Mouse (Mus musculus) forebrain, embryonic 13.5 days (tissue): ENCODE measurements at regions not wholly inside any gene's neighbourhood (a gene's known extent, or its start where the extent isn't known, plus 50 kb on each side); places are given as distances from the start of the nearest gene placed in this dataset.
A peak's percentile ranks its signal among the peaks of the same experiment; 100 is the strongest.

ENCODE experiments used
- ATAC-seq: fragments of 200-750 bp; cut with Nextera tagmentation; 2 replicates; pipeline ENCODE4 v1.8.0; 2017
- H3K27ac ChIP-seq: fragments of 300-500 bp; sonication (generic); 2 replicates; pipeline ENCODE4 v1.5.1; 2015; ENCODE audit warnings: inconsistent platforms, mild to moderate bottlenecking, moderate library complexity
- H3K27me3 ChIP-seq: fragments of 300-500 bp; sonication (generic); 2 replicates; pipeline ENCODE4 v1.6.1; 2015; ENCODE audit warnings: mild to moderate bottlenecking, inconsistent platforms
- H3K36me3 ChIP-seq: fragments of 300-500 bp; sonication (generic); 2 replicates; pipeline ENCODE4 v1.6.1; 2015; ENCODE audit warnings: mild to moderate bottlenecking, inconsistent platforms; ENCODE audit not compliant: poor library complexity, severe bottlenecking
- H3K4me1 ChIP-seq: fragments of 300-500 bp; sonication (generic); 2 replicates; pipeline ENCODE4 v1.6.1; 2015; ENCODE audit warnings: inconsistent platforms
- H3K4me2 ChIP-seq: fragments of 300-500 bp; sonication (generic); 2 replicates; pipeline ENCODE4 v1.6.1; 2015; ENCODE audit warnings: inconsistent platforms, mild to moderate bottlenecking, moderate library complexity
- H3K4me3 ChIP-seq: fragments of 300-500 bp; sonication (generic); 2 replicates; pipeline ENCODE4 v1.5.1; 2015; ENCODE audit warnings: mild to moderate bottlenecking, inconsistent platforms
- H3K9ac ChIP-seq: fragments of 300-500 bp; sonication (generic); 2 replicates; pipeline ENCODE4 v1.6.1; 2015; ENCODE audit warnings: mild to moderate bottlenecking, inconsistent platforms
- H3K9me3 ChIP-seq: fragments of 300-500 bp; sonication (generic); replicated peaks from 2 replicates; pipeline ENCODE4 v1.6.1; 2016; ENCODE audit warnings: inconsistent platforms
- WGBS: fragments of 180-500 bp; shearing (Covaris S2); methylation state at CpG from one replicate; pipeline ENCODE4 v1.1.7; 2015; 5-methylcytosine and 5-hydroxymethylcytosine counted together

DNA sequence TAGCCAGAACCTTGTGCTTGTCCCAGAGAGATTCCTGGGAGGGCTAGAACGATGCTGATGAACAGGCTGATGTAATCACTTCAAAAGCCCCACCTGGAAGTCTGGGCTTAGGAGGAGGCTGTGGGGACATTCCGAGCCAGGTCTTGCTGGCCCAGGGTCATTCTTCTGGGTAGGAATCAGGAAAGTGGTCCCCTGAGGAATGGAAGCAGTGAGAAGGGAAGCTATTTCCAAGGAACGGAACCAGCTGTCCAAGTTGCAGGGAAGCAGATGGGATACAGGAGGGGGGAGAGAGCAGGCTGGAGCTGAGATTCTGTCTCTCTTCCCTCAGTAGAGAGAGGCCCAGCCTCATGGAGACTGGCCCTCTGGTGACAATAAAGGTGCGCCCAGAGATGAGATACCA is 243.9 kb downstream of the Tcf7l2 start:
- no peaks in the 10 kb centered on the region for H3K36me3 ChIP-seq
- H3K9me3 ChIP-seq, result no peaks in the 10 kb centered on the region
- no peak overlapping the region for H3K4me3 ChIP-seq
- H3K4me1 ChIP-seq, result no peaks in the 10 kb centered on the region
- H3K9ac ChIP-seq, result no peak overlapping the region
- 82% methylated on average over 4 of the region's 4 CpGs for WGBS
- ATAC-seq, result no peak
- H3K27ac ChIP-seq, result no peak overlapping the region
- 0 out of 2 replicates have a peak, but pooled peaks cover 1% of the 10 kb centered on the region for H3K27me3 ChIP-seq
- no peak overlapping the region for H3K4me2 ChIP-seq

DNA sequence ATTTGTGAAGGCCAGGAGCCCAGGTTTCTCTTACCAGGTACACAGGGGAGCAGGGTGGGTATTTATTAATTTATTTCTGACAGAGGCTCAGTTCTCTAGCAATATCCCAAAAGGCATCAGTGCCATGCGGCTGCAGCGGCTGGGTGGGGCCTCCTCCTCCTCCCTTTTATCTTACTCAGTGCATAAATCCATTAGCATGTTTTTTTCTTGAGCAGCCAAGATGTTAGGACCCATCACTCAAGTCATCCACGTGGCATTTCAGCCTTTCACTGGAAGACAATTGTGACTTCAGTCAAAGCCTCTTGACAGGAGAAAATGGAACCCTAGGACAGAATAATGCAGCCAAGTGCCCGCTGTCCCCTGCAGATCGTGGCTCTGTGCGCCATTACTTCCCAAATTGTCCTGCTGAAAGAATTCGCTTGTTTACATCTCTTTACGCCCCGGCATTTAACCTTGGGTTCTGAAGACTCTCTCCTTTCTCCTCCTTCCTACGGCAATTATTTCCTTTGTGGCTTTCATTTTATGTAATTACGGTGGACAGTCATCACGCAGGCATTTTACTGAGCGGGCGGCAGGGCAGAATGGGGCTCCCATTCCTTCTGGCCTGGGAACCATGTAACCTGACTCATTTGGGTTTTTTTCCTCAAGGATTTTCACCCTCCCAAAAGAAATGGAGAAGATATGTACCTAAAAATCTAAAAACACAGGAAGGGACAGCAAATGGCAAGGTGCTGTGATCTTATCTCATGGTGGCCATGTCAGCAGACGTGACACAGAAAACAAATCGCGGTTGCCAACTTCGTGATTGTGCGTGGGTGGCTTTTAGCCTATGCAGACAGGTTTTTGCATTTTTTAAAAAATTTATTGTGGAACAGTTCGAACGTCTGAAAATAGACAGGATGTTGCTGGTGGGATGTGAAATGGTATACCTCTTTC is 250.4 kb downstream of the Tcf7l2 start:
- WGBS, result 56% methylated on average over 21 of the region's 21 CpGs
- Histone ChIP-seq H3K27me3 (peaks cover 19% of the 10 kb centered on the region; the same call in 1 of the 2 replicates), H3K9me3 (no peaks in the 10 kb centered on the region), H3K4me3 (no peak overlapping the region), H3K4me1 (peaks cover 9% of the 10 kb centered on the region), H3K4me2 (no peak overlapping the region), H3K36me3 (no peaks in the 10 kb centered on the region), H3K9ac (no peak overlapping the region), H3K27ac (no peak overlapping the region)
- 0 out of 2 replicates have a peak, but pooled peaks have one; percentile 33 for ATAC-seq

DNA sequence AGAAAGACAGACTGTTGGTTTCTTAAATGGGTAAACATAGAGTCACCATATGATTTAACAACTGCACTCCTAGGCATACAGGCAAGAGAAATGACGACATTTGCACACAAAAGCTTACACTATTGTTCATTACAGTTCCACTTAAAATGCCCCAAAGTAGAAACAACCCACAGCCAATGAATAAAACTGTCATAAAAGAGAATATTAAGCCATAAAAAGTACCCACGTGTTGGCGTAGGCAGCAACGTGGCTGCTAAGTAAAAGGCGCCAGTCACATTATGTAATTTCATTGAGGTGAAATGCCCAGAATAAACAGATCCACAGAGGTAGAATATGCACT is 251.1 kb downstream of the Tcf7l2 start:
- no peak overlapping the region for H3K9ac ChIP-seq
- H3K36me3 ChIP-seq, result no peaks in the 10 kb centered on the region
- no peaks in the 10 kb centered on the region; the same call in 1 of the 2 replicates for H3K9me3 ChIP-seq
- peaks cover 19% of the 10 kb centered on the region; the same call in 1 of the 2 replicates for H3K27me3 ChIP-seq
- H3K4me2 ChIP-seq, result no peak overlapping the region
- H3K4me1 ChIP-seq, result peaks cover 9% of the 10 kb centered on the region
- ATAC-seq, result no peak
- 78% methylated on average over 5 of the region's 5 CpGs for WGBS
- H3K27ac ChIP-seq, result no peak overlapping the region
- no peak overlapping the region for H3K4me3 ChIP-seq

DNA sequence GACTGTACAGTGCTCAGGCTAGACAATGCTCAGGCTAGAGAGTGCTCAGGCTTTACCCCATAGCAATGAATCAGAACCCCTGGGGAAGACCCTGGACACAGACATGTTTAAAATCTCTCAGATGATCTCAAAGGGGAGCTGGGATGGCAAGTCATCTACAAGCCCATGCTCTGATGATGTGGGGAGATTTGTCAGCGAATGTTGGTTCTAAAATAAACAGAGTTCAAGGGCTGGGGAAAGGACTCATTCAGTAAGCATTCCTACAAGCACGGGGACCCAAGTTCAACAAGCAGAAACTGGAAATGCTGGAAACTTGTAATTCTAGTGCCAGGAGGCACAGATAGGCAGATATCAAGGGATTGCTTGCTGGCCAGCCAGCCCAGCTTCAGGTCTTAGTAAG is 254.1 kb downstream of the Tcf7l2 start:
- Histone ChIP-seq H3K27me3 (peaks cover 15% of the 10 kb centered on the region; the same call in 1 of the 2 replicates), H3K4me1 (peaks cover 18% of the 10 kb centered on the region), H3K4me2 (no peak overlapping the region), H3K9ac (no peak overlapping the region), H3K9me3 (no peaks in the 10 kb centered on the region; the same call in 1 of the 2 replicates), H3K4me3 (no peak overlapping the region), H3K36me3 (no peaks in the 10 kb centered on the region), H3K27ac (no peak overlapping the region)
- 97% methylated on average over 2 of the region's 2 CpGs for WGBS
- no peak for ATAC-seq

DNA sequence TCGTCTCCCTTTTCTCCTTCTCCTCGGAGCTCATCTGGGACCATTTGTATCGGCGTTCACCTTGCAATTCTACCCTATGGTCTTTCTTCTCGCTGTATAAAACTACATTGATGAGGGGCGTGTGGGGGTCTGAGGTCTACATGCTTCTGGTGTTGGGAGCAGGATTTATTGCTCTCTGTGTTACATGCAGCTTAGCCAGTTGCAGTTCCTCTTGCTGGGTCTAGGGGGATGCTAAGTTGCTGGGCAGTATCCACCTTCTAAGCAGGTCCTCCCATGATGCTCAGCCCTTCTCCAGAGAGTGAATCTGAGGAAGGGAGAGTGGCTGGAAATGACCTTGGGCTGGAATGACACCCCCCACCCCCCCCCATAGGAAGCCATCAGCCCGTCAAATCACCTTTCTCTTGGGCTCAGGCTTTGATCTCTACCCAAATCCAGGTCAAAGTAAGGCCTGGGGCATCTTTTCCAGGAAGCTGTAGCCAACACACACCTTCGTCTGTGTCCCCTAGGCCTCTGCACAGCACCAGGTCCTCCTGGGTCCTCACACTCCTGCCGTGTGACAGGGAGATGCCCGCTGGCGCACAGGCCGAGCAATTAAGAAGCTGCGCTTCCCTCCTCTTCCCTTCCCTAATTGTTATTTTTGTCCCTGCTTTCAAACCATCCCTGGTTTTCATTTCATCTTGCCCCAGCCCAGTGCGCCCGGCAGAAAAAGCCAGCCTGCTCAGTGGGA is 257.0 kb downstream of the Tcf7l2 start:
- H3K4me1 ChIP-seq, result peaks cover 9% of the 10 kb centered on the region
- peaks cover 18% of the 10 kb centered on the region for H3K27me3 ChIP-seq
- no peaks in the 10 kb centered on the region for H3K36me3 ChIP-seq
- H3K9me3 ChIP-seq, result no peaks in the 10 kb centered on the region; the same call in 1 of the 2 replicates
- H3K9ac ChIP-seq, result no peak overlapping the region
- no peak overlapping the region for H3K4me2 ChIP-seq
- 49% methylated on average over 15 of the region's 15 CpGs for WGBS
- H3K4me3 ChIP-seq, result no peak overlapping the region
- no peak for ATAC-seq
- H3K27ac ChIP-seq, result no peak overlapping the region

DNA sequence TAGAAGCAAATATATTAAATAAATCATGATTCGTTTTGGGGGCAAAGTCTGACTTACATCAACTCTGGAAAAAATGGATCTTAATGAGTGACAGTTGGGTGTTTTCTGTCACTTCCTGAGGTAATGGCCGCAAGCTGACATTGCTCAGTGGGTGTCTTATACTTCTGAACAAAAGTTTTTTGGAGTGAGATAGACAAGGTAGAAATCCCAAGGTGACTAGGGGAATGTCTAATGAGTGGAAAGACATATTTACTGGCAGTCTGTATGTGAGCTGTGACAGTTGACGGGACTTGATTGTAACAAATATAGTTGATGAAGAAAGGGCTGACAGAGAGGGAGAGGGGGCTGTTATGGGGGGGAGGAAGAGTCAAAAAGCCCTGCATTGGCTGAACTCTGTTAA is 257.8 kb downstream of the Tcf7l2 start:
- H3K4me1 ChIP-seq, result peaks cover 9% of the 10 kb centered on the region
- WGBS, result 47% methylated on average over 3 of the region's 3 CpGs
- H3K9me3 ChIP-seq, result no peaks in the 10 kb centered on the region; the same call in 1 of the 2 replicates
- H3K9ac ChIP-seq, result no peak overlapping the region
- peaks cover 12% of the 10 kb centered on the region; the same call in 1 of the 2 replicates for H3K27me3 ChIP-seq
- no peaks in the 10 kb centered on the region for H3K36me3 ChIP-seq
- H3K4me2 ChIP-seq, result no peak overlapping the region
- no peak overlapping the region for H3K4me3 ChIP-seq
- H3K27ac ChIP-seq, result no peak overlapping the region
- no peak for ATAC-seq

DNA sequence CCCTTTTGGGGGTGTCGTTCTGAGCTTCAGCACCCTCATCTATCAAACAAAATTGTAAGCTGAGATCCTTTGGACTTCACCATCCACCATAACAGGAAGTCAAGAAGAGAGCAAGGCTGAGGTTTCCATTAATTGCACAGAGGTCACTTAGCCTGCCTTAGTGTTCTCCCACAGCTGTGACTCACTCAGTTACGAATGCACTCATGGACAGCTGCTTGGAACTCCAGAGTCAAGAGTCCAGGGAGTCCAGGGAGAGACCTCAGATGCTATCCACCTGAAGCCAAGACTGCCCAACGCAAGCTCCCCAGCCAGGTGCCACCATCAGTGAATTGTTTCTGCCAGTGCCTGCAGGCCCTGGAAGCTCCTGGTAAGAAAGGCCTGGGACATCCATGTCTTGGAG is 259.8 kb downstream of the Tcf7l2 start:
- ATAC-seq, result no peak

DNA sequence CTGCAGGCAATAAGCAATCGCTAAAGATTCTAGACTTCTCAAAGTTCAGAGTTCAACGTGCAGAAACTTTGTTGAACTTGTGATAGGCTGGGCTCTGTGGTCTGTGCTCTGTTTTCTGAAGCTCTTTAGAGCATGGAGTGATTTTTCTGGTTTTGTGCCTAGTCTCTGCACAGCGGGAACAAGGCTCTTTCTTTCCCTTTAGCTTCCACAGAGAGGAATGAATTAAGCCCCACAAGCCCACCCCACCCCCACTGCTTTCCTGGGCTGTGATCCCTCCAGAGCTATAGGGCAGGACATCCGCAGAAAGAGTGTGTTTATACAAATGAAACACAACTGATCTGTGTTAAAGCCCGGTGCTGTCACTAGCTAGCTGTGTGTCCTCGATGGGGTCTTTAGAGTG is 264.3 kb downstream of the Tcf7l2 start:
- H3K4me3 ChIP-seq, result no peak overlapping the region
- H3K27ac ChIP-seq, result no peak overlapping the region
- peaks cover 18% of the 10 kb centered on the region for H3K4me1 ChIP-seq
- no peak overlapping the region for H3K9ac ChIP-seq
- no peak for ATAC-seq
- H3K27me3 ChIP-seq, result peaks cover 13% of the 10 kb centered on the region; the same call in 1 of the 2 replicates
- 23% methylated on average over 6 of the region's 6 CpGs for WGBS
- H3K36me3 ChIP-seq, result no peaks in the 10 kb centered on the region
- 0 out of 2 replicates have a peak, but pooled peaks cover 3% of the 10 kb centered on the region for H3K9me3 ChIP-seq
- H3K4me2 ChIP-seq, result no peak overlapping the region

More for the DNA sequence above, 259.8 kb downstream of the Tcf7l2 start:
- Histone ChIP-seq H3K9ac (no peak overlapping the region), H3K27me3 (peaks cover 12% of the 10 kb centered on the region; the same call in 1 of the 2 replicates), H3K36me3 (no peaks in the 10 kb centered on the region), H3K4me3 (no peak overlapping the region), H3K27ac (no peak overlapping the region), H3K4me1 (peaks cover 23% of the 10 kb centered on the region), H3K9me3 (no peaks in the 10 kb centered on the region; the same call in 1 of the 2 replicates), H3K4me2 (no peak overlapping the region)
- 94% methylated on average over 3 of the region's 3 CpGs for WGBS

DNA sequence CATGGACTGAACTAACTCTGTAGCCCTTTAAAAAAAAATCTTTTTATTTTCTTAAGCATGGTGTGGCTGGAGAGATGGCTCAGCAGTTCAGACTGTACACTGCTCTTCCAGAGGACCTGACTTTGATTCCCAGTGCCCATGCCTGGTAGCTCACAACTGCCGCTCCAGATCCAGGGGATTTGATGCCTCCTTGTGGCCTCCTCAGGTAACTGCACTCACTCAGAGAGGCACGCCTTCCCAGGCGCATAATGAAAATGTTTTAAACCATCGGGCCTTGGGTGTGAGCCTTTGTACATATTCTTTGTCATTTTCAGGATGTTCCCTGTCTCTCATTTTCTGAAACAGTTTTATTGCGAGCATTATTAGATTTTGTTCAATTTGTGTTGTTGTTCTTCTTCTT is 265.8 kb downstream of the Tcf7l2 start:
- 95% methylated on average over 5 of the region's 5 CpGs for whole genome bisulfite sequencing

DNA sequence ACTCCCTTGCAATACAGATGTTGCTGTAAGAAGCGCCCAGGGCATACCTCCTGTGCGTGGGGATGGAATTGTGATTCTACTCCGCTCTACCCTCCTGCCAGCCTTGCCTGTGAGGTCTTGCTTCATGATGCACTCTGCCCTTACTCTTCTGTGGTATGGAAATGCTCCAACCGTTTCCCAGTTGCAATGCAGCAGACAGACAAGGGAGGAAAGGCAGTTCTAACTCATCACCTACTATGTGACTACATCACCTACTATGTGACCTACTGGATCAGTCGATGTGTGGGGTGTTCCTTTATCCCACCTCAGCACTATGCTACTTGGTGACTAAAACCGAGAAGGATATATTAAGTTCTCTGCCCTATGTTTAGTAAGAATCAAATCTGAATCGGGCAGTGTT is 269.1 kb downstream of the Tcf7l2 start:
- Histone ChIP-seq H3K9ac (no peak overlapping the region), H3K36me3 (no peaks in the 10 kb centered on the region), H3K27me3 (peaks cover 7% of the 10 kb centered on the region; the same call in 1 of the 2 replicates), H3K4me3 (no peak overlapping the region), H3K4me1 (peaks cover 11% of the 10 kb centered on the region), H3K4me2 (no peak overlapping the region), H3K9me3 (0 out of 2 replicates have a peak, but pooled peaks cover 3% of the 10 kb centered on the region), H3K27ac (no peak overlapping the region)
- WGBS, result 88% methylated on average over 7 of the region's 7 CpGs
- no peak for ATAC-seq

More for the DNA sequence above, 265.8 kb downstream of the Tcf7l2 start:
- Histone ChIP-seq H3K9ac (no peak overlapping the region), H3K27ac (no peak overlapping the region), H3K4me3 (no peak overlapping the region), H3K36me3 (no peaks in the 10 kb centered on the region), H3K4me1 (peaks cover 18% of the 10 kb centered on the region), H3K27me3 (0 out of 2 replicates have a peak, but pooled peaks cover 7% of the 10 kb centered on the region), H3K9me3 (0 out of 2 replicates have a peak, but pooled peaks cover 3% of the 10 kb centered on the region), H3K4me2 (no peak overlapping the region)
- ATAC-seq, result no peak

DNA sequence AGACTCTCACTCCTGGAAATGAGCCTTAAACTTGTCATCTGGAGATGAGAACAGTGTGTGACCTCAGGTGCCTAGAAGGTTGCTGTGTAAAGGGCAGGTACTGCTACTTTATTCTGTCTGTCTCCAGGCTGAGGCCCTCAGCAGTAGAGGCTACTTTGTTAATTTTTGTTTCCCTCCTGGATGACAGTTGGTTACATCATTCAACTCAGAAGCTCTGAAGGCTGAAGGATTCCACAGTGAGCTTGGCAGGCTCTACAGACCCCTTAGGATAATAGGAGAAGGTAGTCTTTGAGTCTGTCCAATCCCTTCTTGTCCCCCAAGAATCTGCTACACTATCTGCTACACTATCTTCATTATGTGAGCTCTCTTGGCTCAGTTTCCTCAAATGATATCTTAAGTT is 269.7 kb downstream of the Tcf7l2 start:
- H3K4me3 ChIP-seq, result no peak overlapping the region
- peaks cover 6% of the 10 kb centered on the region; the same call in 1 of the 2 replicates for H3K27me3 ChIP-seq
- no peak overlapping the region for H3K4me2 ChIP-seq
- H3K4me1 ChIP-seq, result peaks cover 6% of the 10 kb centered on the region
- H3K9me3 ChIP-seq, result 0 out of 2 replicates have a peak, but pooled peaks cover 3% of the 10 kb centered on the region
- no peak for ATAC-seq
- H3K36me3 ChIP-seq, result no peaks in the 10 kb centered on the region
- H3K27ac ChIP-seq, result no peak overlapping the region
- H3K9ac ChIP-seq, result no peak overlapping the region
